Mouse (Mus musculus): ENCODE results near the gene Urb2. TPM values are rescaled to one million over a fixed set of nuclear protein-coding genes. Genes with fewer than 3 reads are reported as not detected.
"Not testable (repeated sequence)": the region's sequence is repeated elsewhere in the genome, so short reads cannot be mapped to it uniquely, and the experiment has no call there.

The Urb2 gene
- total RNA-seq, 2 experiments from 2014 or later, result 10.8 to 11.1 TPM

DNA sequence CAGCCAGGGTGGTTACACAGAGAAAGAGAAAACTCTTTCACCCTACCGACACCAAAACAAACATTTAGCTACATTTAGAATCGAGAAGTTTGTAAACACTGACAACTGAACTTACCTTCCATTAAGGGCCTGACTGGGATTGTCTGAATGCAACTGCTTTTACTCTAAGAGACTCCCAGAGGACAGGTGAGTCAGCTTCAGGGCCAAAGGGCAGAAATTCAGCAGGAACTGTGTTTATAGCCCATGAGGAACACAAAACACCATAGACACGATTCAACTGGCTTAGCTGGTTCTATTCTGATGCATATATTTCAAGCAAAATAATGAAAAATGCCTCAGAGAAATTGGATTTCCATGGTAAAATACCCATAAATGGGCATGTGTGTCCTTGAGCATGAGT lies 6.6 kb upstream of the Urb2 start:
- DNase-seq, result no peak

- DNase-seq, result peak; percentile 25
Measured at GRCm38 (mm10) chr8:124019782-124020181, 1.5 kb upstream of the Urb2 start.

GRCm38 (mm10) chr8:124020439-124021236 lies 670 bp upstream of the Urb2 start:
- DNase-seq, result peak; percentile 71

DNA sequence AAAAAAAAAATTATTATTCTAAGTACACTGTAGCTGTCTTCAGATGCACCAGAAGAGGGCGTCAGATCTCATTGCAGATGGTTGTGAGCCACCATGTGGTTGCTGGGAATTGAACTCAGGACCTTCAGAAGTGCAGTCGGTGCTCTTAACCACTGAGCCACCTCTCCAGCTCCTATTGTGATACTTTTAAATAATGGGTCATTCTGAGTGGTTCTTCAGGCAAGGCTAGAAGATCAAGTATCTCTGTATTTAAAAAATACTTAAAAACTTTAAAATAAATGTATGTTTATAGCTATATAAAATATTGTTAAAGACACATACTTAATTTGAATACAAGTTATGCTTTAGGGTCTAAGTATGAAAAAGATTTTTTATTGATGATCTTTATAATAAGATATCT lies 5.0 kb downstream of the Urb2 start:
- not testable (repeated sequence) for DNase-seq

GRCm38 (mm10) chr8:124027831-124028230 lies 6.5 kb downstream of the Urb2 start:
- no peak for DNase-seq

- no peak for DNase-seq
Measured at GRCm38 (mm10) chr8:124033400-124033799, 12.1 kb downstream of the Urb2 start.

GRCm38 (mm10) chr8:124038121-124038520 lies 16.8 kb downstream of the Urb2 start:
- no peak for DNase-seq

GRCm38 (mm10) chr8:124039351-124039750 lies 18.0 kb downstream of the Urb2 start:
- no peak for DNase-seq

- no peak for DNase-seq
Measured at GRCm38 (mm10) chr8:124042201-124042600, 20.9 kb downstream of the Urb2 start.

GRCm38 (mm10) chr8:124044421-124044820 lies 23.1 kb downstream of the Urb2 start:
- DNase-seq, result no peak

DNA sequence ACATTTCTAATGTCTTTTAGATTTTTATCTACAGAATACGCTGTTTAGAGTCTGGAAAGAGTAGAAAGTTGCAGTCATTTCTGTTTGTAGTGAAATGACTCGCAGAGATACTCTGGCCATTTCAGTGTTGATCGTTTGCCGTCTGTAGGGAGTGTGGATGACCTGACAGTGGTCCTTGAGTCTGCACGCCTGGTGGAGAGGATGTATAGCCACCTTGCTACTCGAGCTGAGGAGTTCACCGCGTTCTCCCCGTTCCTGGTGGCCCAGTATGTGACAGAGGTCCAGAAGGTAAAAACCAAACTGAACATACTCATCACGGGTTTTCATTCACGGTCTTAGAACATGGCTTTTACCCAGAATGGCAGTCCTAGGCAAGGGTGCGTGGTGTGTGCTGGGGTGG lies 23.6 kb downstream of the Urb2 start:
- DNase-seq, result no peak

DNA sequence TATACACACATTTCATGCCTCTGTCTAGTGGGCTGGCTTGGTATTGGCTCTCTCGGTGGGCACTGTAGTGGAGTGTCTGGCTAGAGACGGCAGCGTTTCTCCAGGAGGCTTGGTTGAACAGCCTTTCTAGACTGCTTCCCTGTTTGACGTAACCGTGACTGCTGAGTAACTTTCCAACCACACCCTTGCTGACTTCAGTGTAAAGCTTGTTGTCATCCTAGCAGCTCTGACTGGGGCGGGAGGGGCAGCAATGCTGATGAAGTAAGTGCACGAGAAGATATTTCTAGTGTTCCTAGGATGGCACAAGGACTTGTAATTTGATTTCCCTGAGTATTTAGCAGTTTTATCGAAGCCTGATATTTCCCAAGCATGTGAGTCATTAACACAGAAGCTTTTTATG lies 24.5 kb downstream of the Urb2 start:
- DNase-seq, result no peak

GRCm38 (mm10) chr8:124052110-124052509 lies 30.8 kb downstream of the Urb2 start:
- peak; percentile 86 for DNase-seq

GRCm38 (mm10) chr8:124052568-124052967 lies 31.3 kb downstream of the Urb2 start:
- DNase-seq, result no peak

- DNase-seq, result no peak
Measured at GRCm38 (mm10) chr8:124056832-124057655, 35.7 kb downstream of the Urb2 start.

GRCm38 (mm10) chr8:124066325-124067058 lies 45.2 kb downstream of the Urb2 start:
- peak; percentile 61 for DNase-seq

DNA sequence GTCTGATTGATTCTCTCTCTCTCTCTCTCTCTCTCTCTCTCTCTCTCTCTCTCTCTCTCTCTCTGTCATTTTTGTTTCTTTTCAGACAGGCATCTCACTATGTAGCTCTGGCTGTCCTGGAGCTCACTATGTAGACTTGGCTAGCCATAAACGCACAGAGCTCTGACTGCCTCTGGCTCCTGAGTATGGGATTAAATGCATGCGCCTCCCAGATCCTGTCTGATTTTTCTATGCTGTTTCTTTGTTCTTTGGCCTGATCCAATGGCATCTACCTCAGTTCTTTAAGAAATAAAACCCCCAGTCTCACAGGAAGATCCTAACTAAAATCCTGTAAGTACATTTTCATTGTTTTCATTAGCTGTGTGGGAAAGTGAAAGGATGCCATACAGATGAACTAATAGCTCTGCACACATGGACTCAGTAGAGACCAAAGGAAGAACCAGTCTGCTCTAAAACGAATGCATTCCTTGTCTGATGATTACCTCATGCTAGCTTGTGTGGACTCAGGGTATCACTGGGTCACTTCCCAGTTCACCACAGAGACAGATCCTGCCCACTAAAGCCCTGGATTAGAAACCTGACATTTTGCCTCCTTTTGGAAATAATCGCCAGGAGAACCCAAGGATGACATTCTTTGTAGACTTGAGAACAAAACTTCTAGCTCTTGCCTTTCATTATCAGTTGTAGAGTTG lies 45.9 kb downstream of the Urb2 start:
- DNase-seq, result no peak

GRCm38 (mm10) chr8:124070363-124071324 lies 49.3 kb downstream of the Urb2 start:
- DNase-seq, result peak; percentile 69

- DNase-seq, result no peak
Measured at GRCm38 (mm10) chr8:124075977-124076376, 54.7 kb downstream of the Urb2 start.

DNA sequence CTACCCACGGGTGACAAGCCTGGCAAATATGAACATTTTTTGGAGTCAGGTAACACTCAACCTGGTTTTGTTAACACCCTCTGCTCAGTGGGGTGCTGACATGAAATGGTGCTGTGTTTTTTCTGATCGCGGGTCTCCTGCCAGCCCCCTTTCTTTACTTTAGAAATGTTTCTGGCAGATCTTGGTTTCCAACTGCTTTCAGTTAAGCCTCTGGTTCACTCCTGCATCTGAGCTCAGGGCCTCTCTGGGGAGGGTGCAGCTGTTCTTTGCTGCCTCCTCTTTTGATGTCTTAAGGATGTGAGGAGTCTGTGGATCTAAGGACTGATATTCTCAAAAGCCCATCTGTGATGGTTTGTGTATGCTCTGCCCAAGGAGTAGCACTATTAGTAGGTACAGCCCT lies 55.1 kb downstream of the Urb2 start:
- DNase-seq, result no peak

DNA sequence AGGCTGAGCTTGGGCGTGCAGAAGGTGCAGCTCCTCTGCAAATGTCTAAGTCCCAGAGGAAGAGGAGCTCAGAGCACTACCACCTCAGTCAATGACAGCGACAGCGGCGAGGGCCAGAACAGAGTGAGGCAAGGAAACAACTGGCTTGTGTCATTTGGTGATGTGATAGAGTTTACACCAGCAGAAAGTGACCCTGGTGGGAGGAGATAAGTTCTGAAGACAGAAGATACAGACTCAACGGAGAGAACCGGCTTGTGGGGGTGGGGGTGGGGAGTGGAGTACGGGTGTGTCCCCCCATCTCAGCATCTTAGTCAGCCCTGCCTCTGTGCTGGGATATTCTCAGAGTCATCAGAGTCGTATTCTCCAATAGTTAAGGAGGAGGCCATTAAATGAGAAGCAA lies 56.1 kb downstream of the Urb2 start:
- no peak for DNase-seq
